Mouse (Mus musculus): ENCODE measurements around the gene Sh2d3c. TPM values are rescaled to one million over a fixed set of nuclear protein-coding genes. Genes with fewer than 3 reads are reported as not detected.

Sh2d3c gene
- total and polyA plus RNA-seq, 2 experiments from 2014 or later: 46.2 to 54.4 TPM

DNA sequence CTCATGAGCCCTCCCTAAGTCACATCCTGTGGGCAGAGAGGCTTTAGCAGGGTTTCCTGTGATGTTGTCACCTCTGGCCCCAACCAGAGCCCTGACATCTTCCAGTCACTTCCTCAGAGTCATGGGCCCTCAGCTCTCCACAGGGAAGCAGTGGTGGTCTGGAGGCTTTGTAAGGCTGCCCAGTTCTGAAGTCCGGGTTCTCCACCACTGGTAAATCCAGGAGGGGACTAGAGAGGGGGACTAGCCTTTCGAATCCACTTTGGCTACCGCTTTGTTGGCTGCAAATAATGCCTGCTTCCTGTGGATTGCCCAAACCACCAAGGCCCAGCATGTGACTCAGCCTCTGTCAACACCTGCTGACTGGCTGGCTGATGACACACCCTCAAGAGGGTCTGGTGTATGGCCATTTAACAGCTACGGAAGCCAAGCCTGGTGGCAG, 5.8 kb upstream of the Sh2d3c start:
- no peak overlapping the region; the same call in 1 of the 2 replicates for H3K9ac ChIP-seq (replicated peaks; ENCODE audit: low read length, poor library complexity, severe bottlenecking)
- no peak for DNase-seq (ENCODE audit: low spot score)
- TF ChIP-seq CTCF (IDR thresholded peaks at IDR 0.05): no peak
- H3K27ac ChIP-seq (ENCODE audit: low read depth, low read length): no peak overlapping the region
- no peaks in the 10 kb centered on the region for H3K9me3 ChIP-seq (ENCODE audit: low read length)
- H3K4me3 ChIP-seq (ENCODE audit: low read depth, low read length): no peak overlapping the region
- H3K4me1 ChIP-seq (ENCODE audit: insufficient read depth, low read length): peaks cover 8% of the 10 kb centered on the region; the same call in 1 of the 2 replicates
- WGBS: 57% methylated on average over 4 of the region's 4 CpGs
- no peaks in the 10 kb centered on the region for H3K27me3 ChIP-seq (ENCODE audit: insufficient read depth, low read length)
- H3K4me2 ChIP-seq (ENCODE audit: low read depth, low read length, poor library complexity, severe bottlenecking): no peak overlapping the region
- peaks cover 8% of the 10 kb centered on the region; the same call in 1 of the 2 replicates for H3K36me3 ChIP-seq (ENCODE audit: insufficient read depth, low read length)
- ATAC-seq (ENCODE audit: low FRiP score): no peak

DNA sequence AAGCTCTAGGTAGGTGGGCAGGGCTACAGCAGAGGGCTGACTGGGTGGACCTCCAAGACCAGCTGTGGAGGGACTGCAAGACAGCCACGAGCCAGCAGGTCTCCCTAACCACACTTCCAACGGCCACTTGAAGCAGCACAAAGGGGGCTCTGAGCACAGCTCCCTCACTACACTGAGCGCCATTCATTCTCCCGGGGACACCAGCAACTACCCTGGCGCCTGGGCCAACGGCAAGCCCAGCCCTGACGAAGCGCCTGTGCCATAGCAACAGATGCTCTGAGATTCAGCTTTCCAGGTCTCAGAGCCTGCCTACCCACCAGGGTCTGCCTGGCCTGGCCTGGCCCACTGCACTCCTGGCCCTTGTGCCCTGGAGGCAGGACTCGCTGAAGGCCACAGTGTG, 2.1 kb upstream of the Sh2d3c start:
- WGBS: 33% methylated on average over 9 of the region's 9 CpGs
- Histone ChIP-seq H3K36me3 (ENCODE audit: insufficient read depth, low read length) (no peaks in the 10 kb centered on the region), H3K4me3 (ENCODE audit: low read depth, low read length) (no peak overlapping the region), H3K4me2 (ENCODE audit: low read depth, low read length, poor library complexity, severe bottlenecking) (no peak overlapping the region), H3K27me3 (ENCODE audit: insufficient read depth, low read length) (no peaks in the 10 kb centered on the region), H3K9ac (replicated peaks; ENCODE audit: low read length, poor library complexity, severe bottlenecking) (no peak overlapping the region), H3K4me1 (ENCODE audit: insufficient read depth, low read length) (0 out of 2 replicates have a peak, but pooled peaks cover 3% of the 10 kb centered on the region), H3K27ac (ENCODE audit: low read depth, low read length) (no peak overlapping the region), H3K9me3 (ENCODE audit: low read length) (no peaks in the 10 kb centered on the region)
- ATAC-seq (ENCODE audit: low FRiP score) (peak; percentile 69), DNase-seq (ENCODE audit: low spot score) (peak; percentile 76)
- no peak for TF ChIP-seq CTCF (IDR thresholded peaks at IDR 0.05)

DNA sequence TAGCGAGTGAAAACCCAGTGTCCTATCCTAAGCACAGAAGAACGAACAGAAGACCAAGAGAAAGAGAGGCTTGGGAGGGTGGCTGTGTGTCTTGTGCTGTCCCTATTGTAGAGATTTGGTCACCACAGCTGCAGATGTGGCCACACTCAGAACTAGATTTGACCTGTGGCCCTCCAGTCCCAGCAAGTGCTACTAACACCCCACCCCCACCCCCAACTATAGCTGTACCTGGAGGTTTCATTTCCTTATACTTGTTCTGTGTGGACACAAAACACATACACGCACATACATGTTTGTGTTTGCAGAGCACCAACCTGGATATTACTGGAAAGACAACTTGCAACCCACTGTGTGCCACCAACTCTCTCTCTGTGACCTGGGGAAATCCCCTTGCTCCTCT, 802 bp upstream of the Sh2d3c start:
- no peak overlapping the region for H3K4me2 ChIP-seq (ENCODE audit: low read depth, low read length, poor library complexity, severe bottlenecking)
- no peaks in the 10 kb centered on the region for H3K27me3 ChIP-seq (ENCODE audit: insufficient read depth, low read length)
- H3K4me3 ChIP-seq (ENCODE audit: low read depth, low read length): no peak overlapping the region
- 85% methylated on average over 3 of the region's 3 CpGs for WGBS
- no peak overlapping the region for H3K9ac ChIP-seq (replicated peaks; ENCODE audit: low read length, poor library complexity, severe bottlenecking)
- no peaks in the 10 kb centered on the region for H3K36me3 ChIP-seq (ENCODE audit: insufficient read depth, low read length)
- ATAC-seq (ENCODE audit: low FRiP score) (no peak), DNase-seq (ENCODE audit: low spot score) (no peak)
- H3K4me1 ChIP-seq (ENCODE audit: insufficient read depth, low read length): no peaks in the 10 kb centered on the region
- H3K27ac ChIP-seq (ENCODE audit: low read depth, low read length): no peak overlapping the region
- H3K9me3 ChIP-seq (ENCODE audit: low read length): no peaks in the 10 kb centered on the region
- TF ChIP-seq CTCF (IDR thresholded peaks at IDR 0.05): no peak

DNA sequence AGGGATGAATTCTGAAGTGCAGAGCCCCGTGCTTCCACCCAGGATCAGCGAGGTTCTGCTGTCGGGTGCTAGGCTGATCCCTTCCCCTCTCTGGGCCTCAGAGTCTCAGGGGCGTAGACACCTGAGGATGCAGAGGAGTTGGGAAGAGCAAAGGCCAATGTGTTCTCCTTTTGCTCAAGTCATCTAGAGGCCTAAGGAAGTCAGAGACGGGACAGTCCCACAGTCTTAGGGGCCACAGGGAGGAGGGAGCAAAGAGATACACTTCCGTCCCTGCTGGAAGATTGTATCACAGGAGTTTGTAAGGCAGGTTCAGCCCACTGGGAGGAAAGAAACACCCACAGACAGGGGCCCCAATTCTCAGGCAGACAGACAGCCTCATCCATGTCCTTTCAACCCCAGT, 1.2 kb downstream of the Sh2d3c start:
- no peak for TF ChIP-seq CTCF (IDR thresholded peaks at IDR 0.05)
- Histone ChIP-seq H3K36me3 (ENCODE audit: insufficient read depth, low read length) (no peaks in the 10 kb centered on the region), H3K27ac (ENCODE audit: low read depth, low read length) (no peak overlapping the region), H3K4me1 (ENCODE audit: insufficient read depth, low read length) (no peaks in the 10 kb centered on the region), H3K9me3 (ENCODE audit: low read length) (no peaks in the 10 kb centered on the region), H3K9ac (replicated peaks; ENCODE audit: low read length, poor library complexity, severe bottlenecking) (no peak overlapping the region), H3K4me2 (ENCODE audit: low read depth, low read length, poor library complexity, severe bottlenecking) (no peak overlapping the region), H3K4me3 (ENCODE audit: low read depth, low read length) (no peak overlapping the region), H3K27me3 (ENCODE audit: insufficient read depth, low read length) (no peaks in the 10 kb centered on the region)
- WGBS: 58% methylated on average over 6 of the region's 6 CpGs
- ATAC-seq (ENCODE audit: low FRiP score) (no peak), DNase-seq (ENCODE audit: low spot score) (no peak)

DNA sequence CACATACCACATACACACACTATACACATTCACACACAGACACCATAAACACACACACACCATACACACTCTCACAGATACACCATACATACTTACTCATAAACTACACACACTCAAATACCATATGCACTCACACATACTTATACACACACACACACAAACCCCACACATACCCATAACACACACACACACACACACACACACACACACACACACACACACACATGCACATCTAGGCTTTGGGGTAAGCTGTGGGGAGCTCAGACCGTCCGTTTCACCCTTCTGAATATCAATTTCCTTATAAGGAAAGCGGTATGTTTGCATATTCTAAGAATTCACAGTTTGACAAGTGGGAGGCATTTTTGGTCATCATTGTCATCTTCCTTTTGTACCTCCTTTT, 1.7 kb downstream of the Sh2d3c start:
- Histone ChIP-seq H3K9me3 (ENCODE audit: low read length) (no peaks in the 10 kb centered on the region), H3K9ac (replicated peaks; ENCODE audit: low read length, poor library complexity, severe bottlenecking) (no peak overlapping the region), H3K36me3 (ENCODE audit: insufficient read depth, low read length) (no peaks in the 10 kb centered on the region), H3K4me1 (ENCODE audit: insufficient read depth, low read length) (no peaks in the 10 kb centered on the region), H3K4me2 (ENCODE audit: low read depth, low read length, poor library complexity, severe bottlenecking) (no peak overlapping the region), H3K27ac (ENCODE audit: low read depth, low read length) (no peak overlapping the region), H3K27me3 (ENCODE audit: insufficient read depth, low read length) (no peaks in the 10 kb centered on the region), H3K4me3 (ENCODE audit: low read depth, low read length) (no peak overlapping the region)
- 81% methylated on average over 3 of the region's 3 CpGs for WGBS
- no peak for TF ChIP-seq CTCF (IDR thresholded peaks at IDR 0.05)
- ATAC-seq (ENCODE audit: low FRiP score) (no peak), DNase-seq (ENCODE audit: low spot score) (no peak)

DNA sequence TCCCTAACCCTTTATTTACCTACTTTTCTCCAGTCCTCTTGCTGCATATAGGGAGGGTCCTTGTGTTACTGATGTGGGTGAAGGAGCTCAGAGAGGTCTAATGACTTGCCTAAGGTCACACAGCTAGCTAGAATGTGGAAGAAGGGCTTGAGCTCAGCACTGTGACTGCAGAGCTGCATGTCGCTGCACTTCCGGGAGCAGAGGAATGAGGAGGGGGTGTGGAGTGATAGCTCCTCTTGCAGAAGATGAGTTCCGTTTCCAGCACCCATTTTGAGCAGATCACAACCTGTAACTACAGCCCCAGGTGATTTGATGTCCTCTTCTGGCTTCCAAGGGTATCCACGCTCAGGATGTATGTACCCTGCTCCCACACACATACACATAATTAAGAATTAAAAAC, 3.3 kb downstream of the Sh2d3c start:
- TF ChIP-seq CTCF (IDR thresholded peaks at IDR 0.05): no peak
- no peak overlapping the region for H3K27ac ChIP-seq (ENCODE audit: low read depth, low read length)
- no peaks in the 10 kb centered on the region for H3K27me3 ChIP-seq (ENCODE audit: insufficient read depth, low read length)
- no peaks in the 10 kb centered on the region for H3K4me1 ChIP-seq (ENCODE audit: insufficient read depth, low read length)
- no peaks in the 10 kb centered on the region for H3K36me3 ChIP-seq (ENCODE audit: insufficient read depth, low read length)
- H3K4me2 ChIP-seq (ENCODE audit: low read depth, low read length, poor library complexity, severe bottlenecking): no peak overlapping the region
- H3K9ac ChIP-seq (replicated peaks; ENCODE audit: low read length, poor library complexity, severe bottlenecking): no peak overlapping the region
- DNase-seq (ENCODE audit: low spot score): no peak
- 75% methylated on average over 4 of the region's 4 CpGs for WGBS
- H3K9me3 ChIP-seq (ENCODE audit: low read length): no peaks in the 10 kb centered on the region
- H3K4me3 ChIP-seq (ENCODE audit: low read depth, low read length): no peak overlapping the region
- ATAC-seq (ENCODE audit: low FRiP score): no peak
